Mouse (Mus musculus) G1E (cell line): ENCODE measurements around the gene Nrg4. TPM values are rescaled to one million over a fixed set of nuclear protein-coding genes. Genes with fewer than 3 reads are reported as not detected.

Experiments used
- ATAC-seq: 2 replicates; pipeline ENCODE4 v1.8.0; 2016; ENCODE audit warnings: mild to moderate bottlenecking; ENCODE audit not compliant: insufficient number of reproducible peaks, poor library complexity, low FRiP score, severe bottlenecking; ENCODE audit errors: extremely low read depth
- DNase-seq: peaks from one replicate; pipeline ENCODE4 v3.0.0; 2012; ENCODE audit warnings: low spot score
- H3K27me3 ChIP-seq: 2 replicates; pipeline ENCODE4 v1.6.1; 2012; ENCODE audit warnings: mild to moderate bottlenecking, low read length, inconsistent platforms; ENCODE audit not compliant: insufficient read depth
- H3K36me3 ChIP-seq: replicated peaks from 2 replicates; pipeline ENCODE3; 2012; ENCODE audit warnings: mild to moderate bottlenecking, inconsistent platforms
- H3K4me1 ChIP-seq: 2 replicates; pipeline ENCODE4 v1.6.1; 2012; ENCODE audit warnings: low read depth, low read length, inconsistent platforms, mixed read lengths; ENCODE audit not compliant: insufficient read depth
- H3K4me3 ChIP-seq: 2 replicates; pipeline ENCODE4 v1.5.1; 2012; ENCODE audit warnings: low read depth, mild to moderate bottlenecking, inconsistent platforms, low read length, moderate library complexity, mixed read lengths
- H3K9me3 ChIP-seq: replicated peaks from 2 replicates; pipeline ENCODE4 v1.6.1; 2012; ENCODE audit warnings: inconsistent platforms
- CTCF ChIP-seq: IDR thresholded peaks from 2 replicates; pipeline ENCODE4 v1.5.1; 2012; ENCODE audit warnings: low read depth, low read length, inconsistent platforms, mixed read lengths
- GATA1 ChIP-seq: IDR thresholded peaks from 2 replicates; pipeline ENCODE4 v1.6.1; 2012; ENCODE audit warnings: borderline replicate concordance, low read length, inconsistent platforms, mixed read lengths
- GATA2 ChIP-seq: IDR thresholded peaks from 2 replicates; pipeline ENCODE4 v1.6.1; 2012; ENCODE audit warnings: low read depth, low read length, inconsistent platforms, borderline replicate concordance
- POLR2AphosphoS5 ChIP-seq: IDR thresholded peaks from 2 replicates; pipeline ENCODE4 v1.6.1; 2012; ENCODE audit warnings: low read depth, low read length, inconsistent platforms; ENCODE audit not compliant: insufficient replicate concordance
- TAL1 ChIP-seq: conservative IDR thresholded peaks from 2 replicates; pipeline ENCODE4 v1.6.1; 2012; ENCODE audit warnings: low read depth, low read length, inconsistent platforms, mixed read lengths
- polyA plus RNA-seq: library from polyadenylated mRNA; stranded (reverse); fragments of >175 nt; gene quantifications from 2 replicates; pipeline ENCODE4 v1.2.3, GENCODE M21; 2012
- total RNA-seq, 2 experiments: library from RNA; stranded (forward) in 1 of 2; stranded (reverse) in 1 of 2; fragments of 200-1000 nt in 1 of 2; fragments of >200 nt in 1 of 2; fragmentation: Nextera tagmentation in 1 of 2; gene quantifications; 2 replicates each; pipeline ENCODE4 v1.2.3; 2014 to 2017

Gene Nrg4
- total and polyA plus RNA-seq, 3 experiments = 0.22 TPM; not detected in 2

GRCm38 (mm10) chr9:55311560-55311959 is 15.1 kb downstream of the Nrg4 start:
- TF ChIP-seq TAL1 = no peak
- TF ChIP-seq CTCF = peak; percentile 72
- no peaks in the 10 kb centered on the region; the same call in 1 of the 2 replicates for H3K4me1 ChIP-seq
- H3K4me3 ChIP-seq = no peak overlapping the region
- no peaks in the 10 kb centered on the region for H3K9me3 ChIP-seq
- no peaks in the 10 kb centered on the region for H3K36me3 ChIP-seq
- peaks cover 15% of the 10 kb centered on the region for H3K27me3 ChIP-seq
- ATAC-seq (no peak; the same call in 1 of the 2 replicates), DNase-seq (peak; percentile 42)

- no peaks in the 10 kb centered on the region; the same call in 1 of the 2 replicates for H3K4me1 ChIP-seq
- H3K27me3 ChIP-seq = peaks cover 6% of the 10 kb centered on the region
- no peaks in the 10 kb centered on the region for H3K9me3 ChIP-seq
- no peaks in the 10 kb centered on the region for H3K36me3 ChIP-seq
- H3K4me3 ChIP-seq = no peak overlapping the region
- TF ChIP-seq GATA2 = no peak
- ATAC-seq (no peak), DNase-seq (no peak)
Observed at GRCm38 (mm10) chr9:55308455-55308854, 18.2 kb downstream of the Nrg4 start.

GRCm38 (mm10) chr9:55307557-55307956 is 19.1 kb downstream of the Nrg4 start:
- H3K27me3 ChIP-seq = peaks cover 6% of the 10 kb centered on the region; the same call in 1 of the 2 replicates
- DNase-seq (no peak), ATAC-seq (no peak)
- TF ChIP-seq TAL1 (no peak), GATA2 (no peak)
- no peaks in the 10 kb centered on the region for H3K9me3 ChIP-seq
- no peaks in the 10 kb centered on the region for H3K36me3 ChIP-seq
- H3K4me3 ChIP-seq = no peak overlapping the region
- H3K4me1 ChIP-seq = no peaks in the 10 kb centered on the region; the same call in 1 of the 2 replicates

DNA sequence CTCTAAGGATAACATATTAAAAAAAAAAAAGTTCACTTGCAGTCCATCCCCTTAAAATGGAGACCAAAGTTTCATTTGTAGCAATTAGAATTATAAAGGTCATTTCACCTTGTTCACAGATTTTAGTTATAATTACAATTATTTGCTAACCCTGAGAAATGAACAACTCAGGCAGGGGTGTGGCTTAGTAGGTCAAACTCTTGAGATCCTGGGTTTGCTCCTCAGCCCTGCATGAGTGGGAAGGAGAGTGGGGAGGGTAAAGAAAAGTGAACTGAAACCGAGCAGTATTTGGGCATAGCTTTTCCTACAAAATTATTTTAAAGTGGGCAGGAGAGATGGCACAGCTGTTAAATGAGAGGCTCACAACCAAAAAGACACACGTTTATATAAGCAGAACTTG is 19.6 kb downstream of the Nrg4 start:
- H3K4me1 ChIP-seq = no peaks in the 10 kb centered on the region; the same call in 1 of the 2 replicates
- no peak overlapping the region for H3K4me3 ChIP-seq
- DNase-seq (no peak), ATAC-seq (no peak)
- no peaks in the 10 kb centered on the region for H3K9me3 ChIP-seq
- peaks cover 6% of the 10 kb centered on the region; the same call in 1 of the 2 replicates for H3K27me3 ChIP-seq
- TF ChIP-seq TAL1 (no peak), POLR2AphosphoS5 (no peak), GATA2 (no peak), CTCF (no peak), GATA1 (no peak)
- no peaks in the 10 kb centered on the region for H3K36me3 ChIP-seq

DNA sequence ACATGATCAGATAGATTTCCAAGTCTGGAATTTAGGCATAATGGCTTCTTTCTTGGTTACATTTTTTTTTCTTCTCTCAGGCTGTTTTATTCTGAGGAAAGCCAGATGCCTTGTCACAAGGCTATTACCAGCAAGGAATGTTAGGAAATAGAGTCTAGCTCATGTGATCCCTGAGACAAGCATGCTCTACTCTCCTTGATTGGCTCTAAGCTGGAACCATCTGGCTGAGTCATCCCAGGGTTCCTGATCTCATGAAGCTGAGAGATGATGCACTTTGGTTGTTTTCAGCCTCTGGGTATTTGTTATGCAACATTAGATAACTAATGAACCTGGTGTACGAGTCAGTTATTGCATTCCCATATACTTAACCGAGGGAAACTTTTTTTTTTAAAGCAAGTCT is 30.4 kb downstream of the Nrg4 start:
- Histone ChIP-seq H3K27me3 (peaks cover 9% of the 10 kb centered on the region), H3K4me1 (no peaks in the 10 kb centered on the region), H3K4me3 (no peak overlapping the region), H3K36me3 (no peaks in the 10 kb centered on the region), H3K9me3 (no peaks in the 10 kb centered on the region)
- DNase-seq = no peak
- ATAC-seq = no peak
- TF ChIP-seq GATA2 = no peak
- no peak for TF ChIP-seq GATA1
- TF ChIP-seq TAL1 = no peak
- no peak for TF ChIP-seq CTCF
- TF ChIP-seq POLR2AphosphoS5 = no peak

- H3K27me3 ChIP-seq = peaks cover 4% of the 10 kb centered on the region; the same call in 1 of the 2 replicates
- no peaks in the 10 kb centered on the region for H3K4me1 ChIP-seq
- no peaks in the 10 kb centered on the region for H3K36me3 ChIP-seq
- no peak overlapping the region for H3K4me3 ChIP-seq
- DNase-seq (no peak), ATAC-seq (no peak)
- H3K9me3 ChIP-seq = no peaks in the 10 kb centered on the region
- TF ChIP-seq CTCF = no peak
- TF ChIP-seq GATA1 = no peak
- no peak for TF ChIP-seq TAL1
- no peak for TF ChIP-seq POLR2AphosphoS5
- TF ChIP-seq GATA2 = no peak
Observed at GRCm38 (mm10) chr9:55291966-55292365, 34.7 kb downstream of the Nrg4 start.

DNA sequence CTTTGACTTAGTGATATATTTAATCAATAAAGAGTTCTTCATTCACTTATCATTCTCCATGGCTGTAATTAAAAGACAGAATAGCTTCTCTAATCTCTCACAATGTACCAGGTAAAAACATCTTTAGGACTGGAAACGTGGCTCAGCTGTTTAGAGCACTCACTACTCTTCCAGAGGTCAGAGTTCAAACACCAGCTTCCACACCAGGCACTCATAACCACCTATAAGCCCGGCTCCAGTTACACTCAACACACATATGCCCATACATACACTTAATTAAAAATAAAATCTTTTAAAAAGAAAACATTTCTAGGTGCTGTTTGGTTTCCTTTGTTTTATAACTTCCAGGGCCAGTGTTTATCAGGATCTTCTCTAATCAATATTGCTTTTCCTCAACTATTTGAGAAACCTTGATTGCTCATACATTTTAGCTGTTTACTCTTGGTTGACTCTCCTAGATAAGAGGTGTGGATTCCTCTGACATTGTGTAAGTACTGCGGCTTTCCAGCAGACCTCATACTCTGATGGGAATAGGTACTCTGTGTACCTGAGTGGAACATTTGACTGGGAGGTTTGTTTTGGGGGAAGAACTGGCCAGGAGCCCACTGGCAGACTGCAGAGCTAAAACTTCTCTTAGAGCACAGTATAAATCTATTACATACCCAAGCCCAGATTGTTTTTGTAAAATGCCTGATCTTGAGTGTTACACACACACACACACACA is 37.0 kb downstream of the Nrg4 start:
- ATAC-seq (no peak), DNase-seq (no peak)
- H3K4me3 ChIP-seq = no peak overlapping the region
- H3K4me1 ChIP-seq = no peaks in the 10 kb centered on the region
- H3K36me3 ChIP-seq = no peaks in the 10 kb centered on the region
- H3K9me3 ChIP-seq = no peaks in the 10 kb centered on the region
- H3K27me3 ChIP-seq = no peaks in the 10 kb centered on the region
- TF ChIP-seq GATA1 = no peak
- no peak for TF ChIP-seq CTCF
- no peak for TF ChIP-seq TAL1
- TF ChIP-seq POLR2AphosphoS5 = no peak
- TF ChIP-seq GATA2 = no peak
